Mouse (Mus musculus): ENCODE results near the gene Brinp2.

- TF ChIP-seq CTCF (IDR thresholded peaks at IDR 0.05; ENCODE audit: low read depth, low read length) (no peak), GATA1 (IDR thresholded peaks at IDR 0.05; ENCODE audit: borderline replicate concordance, low read length) (no peak), TAL1 (conservative IDR thresholded peaks at IDR 0.05; ENCODE audit: low read depth, low read length) (no peak)
These were observed 135.1 kb downstream of the Brinp2 start for GRCm38 (mm10) chr1:158221048-158221447.

Data from G1E (cell line).